Mouse (Mus musculus) stomach, embryonic 15.5 days (tissue): ENCODE data around the gene Uggt1. TPM values are rescaled to one million over a fixed set of nuclear protein-coding genes. Genes with fewer than 3 reads are reported as not detected.

Experiments
- ATAC-seq: fragments of 200-750 bp; cut with Nextera tagmentation; 2 replicates; pipeline ENCODE4 v1.8.0; 2017; ENCODE audit warnings: low read depth, moderate number of reproducible peaks, moderate TSS enrichment; ENCODE audit not compliant: insufficient read depth, low FRiP score
- H3K27ac ChIP-seq: fragments of 300-500 bp; sonication (generic); 2 replicates; pipeline ENCODE4 v1.5.1; 2015; ENCODE audit warnings: mild to moderate bottlenecking, inconsistent platforms
- H3K27me3 ChIP-seq: fragments of 300-500 bp; sonication (generic); replicated peaks from 2 replicates; pipeline ENCODE4 v1.6.1; 2015; ENCODE audit warnings: inconsistent platforms
- H3K36me3 ChIP-seq: fragments of 300-500 bp; sonication (generic); 2 replicates; pipeline ENCODE4 v1.6.1; 2015; ENCODE audit warnings: inconsistent platforms
- H3K4me1 ChIP-seq: fragments of 300-500 bp; sonication (generic); 2 replicates; pipeline ENCODE4 v1.6.1; 2015; ENCODE audit warnings: inconsistent platforms
- H3K4me2 ChIP-seq: fragments of 300-500 bp; sonication (generic); 2 replicates; pipeline ENCODE4 v1.6.1; 2015; ENCODE audit warnings: mild to moderate bottlenecking, inconsistent platforms
- H3K4me3 ChIP-seq: fragments of 300-500 bp; sonication (generic); replicated peaks from 2 replicates; pipeline ENCODE4 v1.5.1; 2015; ENCODE audit warnings: inconsistent platforms
- H3K9ac ChIP-seq: fragments of 300-500 bp; sonication (generic); 2 replicates; pipeline ENCODE4 v1.6.1; 2015; ENCODE audit warnings: inconsistent platforms
- H3K9me3 ChIP-seq: fragments of 300-500 bp; sonication (generic); 2 replicates; pipeline ENCODE4 v1.6.1; 2016; ENCODE audit warnings: inconsistent platforms
- WGBS: fragments of 180-500 bp; shearing (Covaris S2); methylation state at CpG from one replicate; pipeline ENCODE4 v1.1.7; 2015; 5-methylcytosine and 5-hydroxymethylcytosine counted together
- polyA plus RNA-seq: library from polyadenylated mRNA; unstranded; fragments of >200 nt; fragmentation: Nextera tagmentation; extraction: Ambion mirVana; gene quantifications from 2 replicates; pipeline ENCODE4 v1.2.1, GENCODE M21; 2015

Gene Uggt1
- polyA plus RNA-seq, 1 experiment from 2014 or later = 52.8 TPM

GRCm38 (mm10) chr1:36233218-36233617 lies 11.3 kb downstream of the Uggt1 start:
- no peak overlapping the region for H3K27ac ChIP-seq
- no peak overlapping the region for H3K4me2 ChIP-seq
- H3K36me3 ChIP-seq = 0 out of 2 replicates have a peak, but pooled peaks cover 3% of the 10 kb centered on the region
- H3K4me3 ChIP-seq = no peak overlapping the region
- no peaks in the 10 kb centered on the region for H3K4me1 ChIP-seq
- H3K9me3 ChIP-seq = no peaks in the 10 kb centered on the region
- H3K9ac ChIP-seq = no peak overlapping the region
- no peak for ATAC-seq
- WGBS = 88% methylated on average over 6 of the region's 6 CpGs
- no peaks in the 10 kb centered on the region for H3K27me3 ChIP-seq

GRCm38 (mm10) chr1:36230919-36231705 lies 13.4 kb downstream of the Uggt1 start:
- no peak overlapping the region for H3K27ac ChIP-seq
- H3K9me3 ChIP-seq = no peaks in the 10 kb centered on the region
- H3K9ac ChIP-seq = no peak overlapping the region
- no peak overlapping the region for H3K4me3 ChIP-seq
- no peaks in the 10 kb centered on the region for H3K27me3 ChIP-seq
- H3K4me1 ChIP-seq = no peaks in the 10 kb centered on the region
- H3K36me3 ChIP-seq = 0 out of 2 replicates have a peak, but pooled peaks cover 3% of the 10 kb centered on the region
- WGBS = 82% methylated on average over 7 of the region's 7 CpGs
- no peak overlapping the region for H3K4me2 ChIP-seq
- ATAC-seq = no peak

GRCm38 (mm10) chr1:36228461-36228860 lies 16.1 kb downstream of the Uggt1 start:
- peaks cover 3% of the 10 kb centered on the region; the same call in 1 of the 2 replicates for H3K36me3 ChIP-seq
- WGBS = 81% methylated on average over 9 of the region's 9 CpGs

GRCm38 (mm10) chr1:36224648-36225047 lies 19.9 kb downstream of the Uggt1 start:
- 82% methylated on average over 3 of the region's 3 CpGs for WGBS
- ATAC-seq = no peak
- Histone ChIP-seq H3K36me3 (peaks cover 7% of the 10 kb centered on the region; the same call in 1 of the 2 replicates), H3K27me3 (no peaks in the 10 kb centered on the region), H3K4me1 (no peaks in the 10 kb centered on the region), H3K4me2 (no peak overlapping the region), H3K27ac (no peak overlapping the region), H3K9me3 (no peaks in the 10 kb centered on the region), H3K9ac (no peak overlapping the region), H3K4me3 (no peak overlapping the region)

More at GRCm38 (mm10) chr1:36228461-36228860, 16.1 kb downstream of the Uggt1 start:
- Histone ChIP-seq H3K9ac (no peak overlapping the region), H3K4me2 (no peak overlapping the region), H3K4me3 (no peak overlapping the region), H3K4me1 (no peaks in the 10 kb centered on the region), H3K9me3 (no peaks in the 10 kb centered on the region), H3K27me3 (no peaks in the 10 kb centered on the region), H3K27ac (no peak overlapping the region)
- ATAC-seq = no peak

GRCm38 (mm10) chr1:36214324-36214723 lies 30.2 kb downstream of the Uggt1 start:
- no peak for ATAC-seq
- WGBS = 79% methylated on average over 4 of the region's 4 CpGs
- Histone ChIP-seq H3K9me3 (no peaks in the 10 kb centered on the region), H3K4me1 (no peaks in the 10 kb centered on the region), H3K4me2 (no peak overlapping the region), H3K36me3 (0 out of 2 replicates have a peak, but pooled peaks cover 12% of the 10 kb centered on the region), H3K9ac (no peak overlapping the region), H3K27me3 (no peaks in the 10 kb centered on the region), H3K27ac (no peak overlapping the region), H3K4me3 (no peak overlapping the region)

- Histone ChIP-seq H3K9ac (no peak overlapping the region), H3K4me1 (no peaks in the 10 kb centered on the region), H3K9me3 (no peaks in the 10 kb centered on the region), H3K4me3 (no peak overlapping the region), H3K27ac (no peak overlapping the region), H3K36me3 (peaks cover 13% of the 10 kb centered on the region), H3K27me3 (no peaks in the 10 kb centered on the region), H3K4me2 (no peak overlapping the region)
- WGBS = 78% methylated on average over 12 of the region's 12 CpGs
- ATAC-seq = no peak
Observed at GRCm38 (mm10) chr1:36201739-36202138, 42.8 kb downstream of the Uggt1 start.

GRCm38 (mm10) chr1:36194482-36194881 lies 50.0 kb downstream of the Uggt1 start:
- H3K27ac ChIP-seq = no peak overlapping the region
- ATAC-seq = no peak
- 97% methylated on average over 3 of the region's 3 CpGs for WGBS
- no peak overlapping the region for H3K4me2 ChIP-seq
- H3K4me3 ChIP-seq = no peak overlapping the region
- H3K27me3 ChIP-seq = no peaks in the 10 kb centered on the region
- H3K9me3 ChIP-seq = no peaks in the 10 kb centered on the region
- H3K4me1 ChIP-seq = no peaks in the 10 kb centered on the region
- no peak overlapping the region for H3K9ac ChIP-seq
- peaks cover 38% of the 10 kb centered on the region for H3K36me3 ChIP-seq

- ATAC-seq = no peak
- 85% methylated on average over 11 of the region's 11 CpGs for WGBS
Observed at GRCm38 (mm10) chr1:36191966-36192365, 52.6 kb downstream of the Uggt1 start.

GRCm38 (mm10) chr1:36180038-36180437 lies 64.5 kb downstream of the Uggt1 start:
- peaks cover 29% of the 10 kb centered on the region for H3K36me3 ChIP-seq
- WGBS = 81% methylated on average over 5 of the region's 5 CpGs

More at GRCm38 (mm10) chr1:36191966-36192365, 52.6 kb downstream of the Uggt1 start:
- Histone ChIP-seq H3K4me3 (no peak overlapping the region), H3K36me3 (peaks cover 43% of the 10 kb centered on the region), H3K27ac (no peak overlapping the region), H3K9ac (no peak overlapping the region), H3K4me2 (no peak overlapping the region), H3K4me1 (no peaks in the 10 kb centered on the region), H3K27me3 (no peaks in the 10 kb centered on the region), H3K9me3 (no peaks in the 10 kb centered on the region)

GRCm38 (mm10) chr1:36173461-36173860 lies 71.1 kb downstream of the Uggt1 start:
- no peak overlapping the region for H3K27ac ChIP-seq
- H3K36me3 ChIP-seq = peaks cover 28% of the 10 kb centered on the region
- no peaks in the 10 kb centered on the region for H3K4me1 ChIP-seq
- H3K4me2 ChIP-seq = no peak overlapping the region
- no peaks in the 10 kb centered on the region for H3K27me3 ChIP-seq
- no peak overlapping the region for H3K9ac ChIP-seq
- no peaks in the 10 kb centered on the region for H3K9me3 ChIP-seq
- ATAC-seq = no peak
- H3K4me3 ChIP-seq = no peak overlapping the region
- WGBS = 84% methylated on average over 8 of the region's 8 CpGs

More at GRCm38 (mm10) chr1:36180038-36180437, 64.5 kb downstream of the Uggt1 start:
- no peaks in the 10 kb centered on the region for H3K9me3 ChIP-seq
- H3K27me3 ChIP-seq = no peaks in the 10 kb centered on the region
- H3K9ac ChIP-seq = no peak overlapping the region
- ATAC-seq = no peak
- no peak overlapping the region for H3K4me2 ChIP-seq
- no peak overlapping the region for H3K27ac ChIP-seq
- no peak overlapping the region for H3K4me3 ChIP-seq
- no peaks in the 10 kb centered on the region for H3K4me1 ChIP-seq

- H3K27ac ChIP-seq = no peak overlapping the region
- H3K4me1 ChIP-seq = no peaks in the 10 kb centered on the region
- 88% methylated on average over 6 of the region's 6 CpGs for WGBS
- no peaks in the 10 kb centered on the region for H3K27me3 ChIP-seq
- no peak for ATAC-seq
- H3K9me3 ChIP-seq = no peaks in the 10 kb centered on the region
- peaks cover 26% of the 10 kb centered on the region for H3K36me3 ChIP-seq
- no peak overlapping the region for H3K4me2 ChIP-seq
- H3K4me3 ChIP-seq = no peak overlapping the region
- no peak overlapping the region for H3K9ac ChIP-seq
Observed at GRCm38 (mm10) chr1:36172941-36173340, 71.6 kb downstream of the Uggt1 start.

GRCm38 (mm10) chr1:36162687-36163086 lies 81.8 kb downstream of the Uggt1 start:
- no peak overlapping the region for H3K27ac ChIP-seq
- H3K4me2 ChIP-seq = no peak overlapping the region
- peaks cover 40% of the 10 kb centered on the region for H3K36me3 ChIP-seq
- no peak for ATAC-seq
- H3K4me3 ChIP-seq = no peak overlapping the region
- no peaks in the 10 kb centered on the region for H3K9me3 ChIP-seq
- no peaks in the 10 kb centered on the region for H3K4me1 ChIP-seq
- H3K9ac ChIP-seq = no peak overlapping the region
- WGBS = 82% methylated on average over 8 of the region's 8 CpGs
- H3K27me3 ChIP-seq = no peaks in the 10 kb centered on the region
